Mouse (Mus musculus): ENCODE data around the gene Mtx2.

The Mtx2 gene

DNA sequence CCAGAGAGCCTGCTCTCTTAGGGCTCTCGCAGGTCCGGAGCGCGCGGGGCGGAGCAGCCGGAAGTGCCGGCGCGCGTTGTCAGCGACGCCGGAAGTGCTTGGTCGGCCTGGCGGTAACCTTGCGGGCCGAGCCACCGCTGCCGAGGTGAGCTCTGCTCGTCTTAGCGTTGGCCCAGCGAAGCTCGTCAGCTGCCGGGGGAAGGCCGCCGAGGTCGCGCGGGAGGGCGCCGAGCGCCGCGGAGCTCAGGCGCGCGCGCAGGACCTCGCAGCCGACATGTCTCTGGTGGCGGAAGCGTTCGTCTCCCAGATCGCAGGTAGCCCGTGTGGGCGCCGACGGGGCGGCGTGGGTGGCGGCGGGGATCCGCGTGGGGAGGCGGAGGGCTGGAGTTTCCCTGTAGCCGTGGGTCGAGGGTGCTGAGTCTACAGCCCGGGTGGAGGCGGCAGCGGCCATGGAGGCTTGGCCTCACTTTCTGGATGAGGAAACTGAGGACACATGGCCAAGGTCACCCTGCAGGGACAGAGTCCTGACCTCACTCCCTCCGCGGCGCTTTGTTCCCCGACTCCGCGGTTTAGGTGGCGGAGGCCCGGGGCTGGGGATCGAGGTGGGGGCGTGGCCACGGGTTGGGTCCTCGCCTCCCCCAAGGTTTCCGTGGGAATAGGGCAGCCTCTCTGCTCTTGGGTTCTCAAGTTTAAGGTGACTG lies at the start of gene Mtx2:
Mtx2 (plus strand) TSS at position 74 of the 701 bp plus-strand sequence.
- DNase-seq (ENCODE audit: low read depth, low spot score): peak; percentile 88

DNA sequence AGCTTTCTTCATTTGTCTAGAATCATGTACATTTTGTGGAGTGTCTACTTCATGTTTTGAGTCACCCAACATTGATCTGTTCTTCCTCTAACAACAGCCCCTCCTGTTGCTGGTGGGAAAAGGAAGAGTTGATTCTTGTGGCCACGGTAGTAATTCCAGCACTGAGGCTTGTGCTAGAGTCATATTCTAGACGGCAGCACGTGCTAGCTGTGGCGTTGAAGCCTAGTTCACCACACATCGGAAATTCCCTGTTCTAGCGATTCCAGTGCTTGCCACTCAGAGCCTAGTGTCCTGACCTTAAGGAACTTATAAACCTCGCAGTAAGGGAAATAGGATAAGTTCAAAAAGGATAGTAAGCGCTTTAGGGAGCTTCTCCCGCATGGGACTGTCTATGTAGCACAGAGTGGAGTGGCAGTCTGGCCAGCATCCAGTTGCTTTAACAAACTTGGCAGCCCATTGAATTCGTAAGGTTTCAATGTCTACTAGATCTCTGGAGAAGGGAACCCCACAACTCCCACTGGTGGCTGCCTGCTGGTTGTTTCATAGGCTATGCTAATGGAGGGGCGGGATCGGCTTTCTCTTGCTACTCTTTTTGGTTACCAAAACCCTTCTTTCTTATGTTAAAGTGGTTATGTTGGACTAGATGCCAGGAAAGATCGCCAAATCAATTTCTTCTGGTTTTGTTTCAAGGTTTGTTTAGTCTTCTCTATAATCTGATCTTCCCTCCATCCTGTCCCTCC lies 47.9 kb upstream of the Mtx2 start:
- DNase-seq (ENCODE audit: low read depth, low spot score): peak; percentile 61

DNA sequence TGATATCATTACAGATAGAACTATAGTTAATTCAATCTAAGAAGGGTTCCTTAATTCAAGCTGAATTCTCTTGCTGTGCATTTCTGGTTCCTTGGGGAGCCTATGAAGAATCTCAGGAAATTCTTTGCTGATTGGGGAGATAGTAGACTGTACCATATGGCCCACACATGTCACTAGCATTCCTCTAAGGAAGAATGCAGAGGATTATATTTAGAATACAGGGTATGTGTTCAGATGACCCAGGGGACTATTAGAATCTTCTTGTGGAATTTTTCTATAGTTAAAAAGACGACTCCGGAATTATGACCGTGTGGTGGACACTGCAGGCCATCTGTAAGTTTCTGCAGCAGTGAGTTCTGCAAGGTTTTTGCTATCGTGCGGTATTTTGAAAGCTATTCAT lies 44.2 kb upstream of the Mtx2 start:
- no peak for DNase-seq (ENCODE audit: low read depth, low spot score)

DNA sequence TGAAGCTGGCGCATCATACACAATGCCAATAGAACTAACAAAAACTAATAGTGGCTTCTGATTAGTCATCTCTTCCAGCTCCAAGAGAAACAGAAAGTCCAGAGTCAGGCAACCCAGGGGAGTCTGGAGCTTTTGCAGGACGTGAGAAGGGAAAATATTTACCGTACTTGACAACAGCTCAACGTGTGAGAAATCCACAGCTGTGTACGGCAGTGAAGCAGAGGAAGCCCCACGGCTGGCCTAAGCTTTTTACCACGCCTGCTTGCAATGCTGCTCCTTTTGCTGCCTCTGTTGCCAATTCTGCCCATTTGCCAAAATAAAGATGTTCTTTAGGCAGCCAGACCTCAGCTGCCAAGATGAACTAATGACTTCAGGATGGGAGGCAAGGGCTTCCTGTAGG lies 30.1 kb upstream of the Mtx2 start:
- no peak for DNase-seq (ENCODE audit: low read depth, low spot score)

DNA sequence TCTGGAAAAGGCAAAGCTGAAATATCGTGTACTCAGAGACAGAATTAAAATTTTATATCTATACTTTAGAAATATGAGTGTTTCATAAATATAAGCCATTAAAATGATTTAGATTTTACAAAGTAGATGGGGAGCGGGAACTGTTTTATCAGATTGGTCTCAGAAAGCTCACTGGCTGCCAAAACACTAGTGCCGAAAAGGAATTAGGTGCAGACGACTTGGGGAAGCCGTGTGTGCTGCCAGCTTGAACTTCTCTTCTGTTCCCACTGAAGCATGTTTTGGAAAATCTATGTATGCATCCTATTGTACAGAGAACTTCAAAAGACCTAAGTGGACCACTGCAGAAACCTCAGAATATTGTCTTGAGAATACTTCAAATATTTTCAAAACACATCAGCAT lies 17.2 kb upstream of the Mtx2 start:
- DNase-seq (ENCODE audit: low read depth, low spot score): no peak

DNA sequence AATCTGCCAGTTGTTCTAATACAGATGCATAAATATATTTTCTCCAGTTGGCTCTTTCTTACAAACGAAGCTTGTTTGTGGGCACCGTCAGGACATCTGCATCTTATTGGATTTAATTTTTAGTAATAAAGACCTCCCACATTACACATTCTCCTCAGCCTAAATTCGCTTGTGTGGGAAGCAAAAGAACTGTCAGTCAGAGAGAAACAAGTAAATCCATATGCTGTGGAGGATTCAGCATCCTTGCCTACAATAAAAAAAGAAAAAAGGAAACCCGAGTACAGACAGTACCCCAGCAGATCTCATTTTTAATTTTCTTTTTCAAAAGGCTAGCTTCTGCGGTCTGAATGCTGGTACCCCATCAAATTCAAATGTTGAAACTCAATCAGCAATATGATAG lies 2.9 kb upstream of the Mtx2 start:
- no peak for DNase-seq (ENCODE audit: low read depth, low spot score)

DNA sequence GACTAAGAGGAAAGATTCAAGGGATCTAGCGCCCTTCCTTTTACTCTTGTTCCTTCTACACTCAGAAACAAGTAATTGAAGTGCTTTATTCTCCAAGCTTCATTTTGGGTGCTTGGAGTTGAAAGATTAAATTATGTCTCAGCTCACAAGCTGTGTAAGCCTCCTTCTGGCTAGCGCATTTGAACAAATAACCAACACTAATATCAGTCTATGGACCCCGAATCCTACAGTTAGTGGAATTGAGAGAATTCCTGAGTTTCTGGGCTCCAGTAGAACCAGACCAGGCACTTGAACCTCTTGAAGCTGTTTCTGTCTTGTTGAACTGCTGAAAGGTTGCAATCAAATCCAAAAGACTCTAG lies 253 bp upstream of the Mtx2 start:
- no peak for DNase-seq (ENCODE audit: low read depth, low spot score)

DNA sequence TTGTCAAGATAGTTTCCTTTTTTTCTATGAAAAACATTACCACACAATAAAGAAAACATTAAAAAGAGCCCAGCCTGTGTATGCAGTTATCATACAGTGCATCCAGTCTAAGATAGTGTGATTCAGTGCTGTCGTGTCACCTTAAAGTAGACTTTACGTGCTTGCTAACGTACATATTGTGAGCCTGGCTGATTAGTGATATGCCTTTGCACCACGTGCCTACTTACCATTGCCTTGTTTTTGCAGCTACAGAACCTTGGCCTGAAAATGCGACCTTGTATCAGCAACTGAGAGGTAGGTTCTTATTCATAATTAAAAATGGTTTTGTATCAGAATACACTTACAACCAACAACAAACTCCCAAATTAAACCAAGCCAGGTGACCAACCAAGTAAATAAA lies 21.4 kb downstream of the Mtx2 start:
- DNase-seq (ENCODE audit: low read depth, low spot score): no peak

DNA sequence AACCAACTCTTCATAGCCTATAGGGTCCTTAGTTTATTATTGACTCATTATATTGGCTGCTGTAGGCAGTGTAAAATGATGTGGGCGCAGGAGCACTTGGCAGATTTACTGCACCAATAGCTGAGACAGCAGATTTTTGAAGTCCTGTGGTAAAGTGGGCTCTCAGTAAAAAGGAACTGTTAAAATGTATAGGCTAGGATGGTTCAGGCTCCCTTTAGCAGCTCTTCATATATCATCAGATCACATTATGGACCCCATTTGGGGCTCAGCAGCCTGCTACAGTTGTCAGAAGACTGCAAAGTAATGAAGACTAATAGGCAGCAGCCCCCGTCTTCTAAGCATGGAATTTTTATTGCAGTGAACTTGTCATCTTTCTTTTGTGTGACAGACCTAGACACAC lies 21.9 kb downstream of the Mtx2 start:
- DNase-seq (ENCODE audit: low read depth, low spot score): no peak

DNA sequence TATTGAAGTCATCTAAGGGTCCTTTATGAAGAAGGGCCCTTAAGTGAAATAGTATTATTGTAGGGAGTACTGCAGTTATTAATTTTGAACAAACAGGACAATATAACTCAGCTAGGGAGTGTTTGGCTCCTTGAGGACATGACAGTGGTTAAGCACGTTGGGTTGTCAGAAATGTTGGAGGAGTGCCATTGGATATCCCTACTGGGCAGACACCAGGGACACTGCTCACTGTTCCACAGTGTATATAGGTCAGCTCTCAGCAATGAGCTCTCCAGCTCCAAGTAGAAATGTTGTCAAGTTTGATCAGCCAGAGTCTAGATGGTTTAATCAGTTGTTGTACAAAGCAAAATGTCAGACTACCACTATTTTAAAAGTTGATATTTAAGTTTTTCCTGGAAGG lies 24.4 kb downstream of the Mtx2 start:
- DNase-seq (ENCODE audit: low read depth, low spot score): no peak

DNA sequence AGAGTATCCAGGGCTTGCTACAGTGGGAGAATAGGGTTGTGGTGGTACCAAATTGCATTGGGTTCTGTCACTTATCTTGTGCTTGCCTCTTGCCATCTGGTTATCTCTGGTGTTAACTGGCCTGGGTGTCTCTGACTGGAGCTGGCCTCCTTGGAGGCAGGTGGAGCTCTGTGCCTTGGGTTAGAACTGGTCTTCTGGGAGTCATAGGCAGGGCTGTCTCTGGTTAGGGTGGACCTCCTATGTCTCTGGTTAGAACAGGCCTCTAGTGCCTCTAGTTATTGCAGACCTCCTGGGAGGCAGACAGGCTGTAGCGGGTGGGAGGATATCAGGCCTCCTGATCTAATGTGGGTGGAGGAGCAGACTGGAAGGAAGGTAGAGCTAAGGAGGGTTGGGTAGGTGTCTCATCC lies 36.5 kb downstream of the Mtx2 start:
- no peak for DNase-seq (ENCODE audit: low read depth, low spot score)

DNA sequence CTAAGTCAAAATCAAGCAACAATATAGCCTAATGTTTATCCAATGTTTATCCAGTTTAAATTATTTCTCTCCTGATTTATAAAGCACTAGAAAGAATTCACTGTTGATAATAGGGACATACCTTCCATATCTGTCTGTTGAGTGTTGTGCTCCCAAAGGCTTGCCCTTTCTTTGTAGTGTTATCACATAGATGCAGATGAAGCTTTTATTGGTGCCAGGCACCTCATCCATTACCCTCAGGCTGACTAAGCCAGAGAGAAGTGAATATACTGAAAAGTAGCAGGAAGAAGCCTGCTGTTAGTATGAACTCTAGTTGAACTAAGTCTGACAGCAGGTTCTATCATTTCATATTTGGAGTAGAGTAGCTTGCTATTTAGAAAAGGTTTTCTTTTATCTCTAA lies 39.8 kb downstream of the Mtx2 start:
- DNase-seq (ENCODE audit: low read depth, low spot score): no peak

DNA sequence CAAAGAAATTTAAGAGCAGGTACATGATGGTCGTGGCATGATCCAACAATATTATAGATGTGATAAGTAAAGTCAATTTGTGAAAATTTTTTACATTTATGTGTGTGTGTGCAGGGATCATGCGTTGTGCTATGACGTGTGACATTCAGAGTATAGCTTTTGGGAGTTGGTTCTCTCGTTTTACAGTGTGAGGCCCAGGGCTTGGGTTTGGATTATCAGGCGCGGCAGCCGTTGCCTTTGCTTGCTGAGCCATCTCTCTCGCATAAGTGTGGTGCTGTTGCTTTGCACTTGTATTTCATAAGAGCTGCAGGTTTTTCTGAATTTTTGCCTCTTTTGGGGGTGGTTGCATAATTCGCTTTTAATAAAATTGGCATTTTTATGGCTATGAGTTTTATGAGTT lies 48.4 kb downstream of the Mtx2 start:
- DNase-seq (ENCODE audit: low read depth, low spot score): no peak

DNA sequence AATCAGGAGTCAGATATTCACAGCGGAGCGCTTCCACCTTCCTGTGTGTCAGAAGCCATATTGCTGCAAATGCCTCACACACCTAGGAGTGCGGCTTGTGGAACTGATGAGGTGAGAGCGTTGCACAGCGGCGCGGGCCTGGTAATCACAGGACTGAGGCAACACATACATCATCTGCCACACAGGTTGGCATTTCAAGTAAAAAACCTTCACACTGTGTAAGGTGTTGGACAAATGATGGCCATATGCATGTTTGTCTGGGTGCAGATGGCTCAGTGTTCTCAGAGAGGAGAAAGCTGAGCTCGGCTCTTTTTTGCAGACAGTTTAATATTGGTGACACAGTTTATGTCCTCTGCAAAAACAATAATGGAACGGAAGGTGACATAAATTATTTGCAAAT lies 58.8 kb downstream of the Mtx2 start:
- DNase-seq (ENCODE audit: low read depth, low spot score): no peak

DNA sequence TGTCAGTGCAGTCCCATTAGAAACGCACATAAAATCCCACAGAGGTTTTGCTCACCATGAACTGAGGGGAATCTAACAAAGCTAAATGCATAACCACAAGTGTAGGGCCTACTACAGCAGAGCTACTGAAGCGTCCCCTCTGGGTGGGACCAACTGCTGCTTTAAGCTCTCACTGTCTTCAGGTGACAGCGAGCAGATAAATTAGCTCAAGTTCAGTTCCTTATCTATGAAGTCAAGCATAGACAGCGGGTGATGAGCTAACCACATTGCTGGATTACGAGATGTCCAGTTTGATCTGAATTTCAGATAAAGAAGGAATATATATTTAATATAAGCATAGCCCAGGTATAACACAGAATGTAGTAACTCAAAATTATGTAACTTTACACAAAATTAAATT lies 66.3 kb downstream of the Mtx2 start:
- no peak for DNase-seq (ENCODE audit: low read depth, low spot score)

DNA sequence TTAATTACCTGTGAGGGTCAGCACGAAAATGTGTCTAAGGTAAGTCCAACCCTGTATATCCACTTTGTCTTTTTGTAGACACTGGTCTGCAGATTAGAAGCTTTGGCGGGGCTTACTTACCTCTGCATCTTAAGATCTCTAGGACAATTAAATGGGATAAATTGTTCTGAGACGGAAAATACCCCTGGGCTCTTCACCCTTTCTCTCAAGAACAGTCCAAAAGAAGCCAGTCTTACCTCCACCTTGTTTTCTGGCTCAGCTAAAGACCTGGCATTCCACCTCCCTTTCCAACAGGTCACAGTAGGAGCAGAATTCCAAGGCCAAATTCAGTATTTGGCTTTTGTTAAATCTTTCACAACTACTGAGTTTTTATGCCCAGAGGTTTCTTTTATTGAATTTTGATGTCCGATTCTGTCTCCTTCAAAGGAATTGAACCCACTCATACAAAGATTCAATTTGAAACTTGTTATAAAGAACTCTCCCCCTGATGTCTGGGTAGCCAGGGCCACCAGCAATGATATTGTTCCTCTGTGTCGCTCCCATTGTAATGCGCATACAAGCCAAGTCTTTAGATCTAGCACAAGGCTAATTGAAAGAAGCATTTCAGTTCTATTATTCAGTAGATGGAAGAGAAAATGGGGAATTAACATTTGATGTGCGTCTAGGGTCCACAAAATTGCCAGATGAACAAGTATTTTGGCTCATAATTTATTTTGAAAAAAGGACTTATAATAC lies 67.4 kb downstream of the Mtx2 start:
- peak; percentile 20 for DNase-seq (ENCODE audit: low read depth, low spot score)

DNA sequence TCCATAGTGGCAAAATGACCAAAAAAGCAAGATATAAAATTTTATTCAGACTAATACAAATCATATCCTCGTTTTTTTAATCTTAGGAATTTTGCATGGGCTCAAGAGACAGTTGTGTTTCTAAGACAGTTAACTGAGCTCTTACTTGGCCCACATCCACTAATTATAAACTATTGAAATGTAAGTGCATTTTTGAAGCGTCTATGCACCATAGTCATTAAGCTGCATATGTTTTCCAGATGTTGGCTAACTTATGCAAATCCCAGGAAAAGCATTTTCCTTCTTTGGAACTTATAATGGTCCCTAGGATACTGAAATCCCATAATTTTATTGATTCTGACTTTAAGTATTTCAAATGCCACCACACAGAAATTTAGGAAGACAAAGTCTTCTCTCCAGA lies 68.5 kb downstream of the Mtx2 start:
- DNase-seq (ENCODE audit: low read depth, low spot score): no peak

DNA sequence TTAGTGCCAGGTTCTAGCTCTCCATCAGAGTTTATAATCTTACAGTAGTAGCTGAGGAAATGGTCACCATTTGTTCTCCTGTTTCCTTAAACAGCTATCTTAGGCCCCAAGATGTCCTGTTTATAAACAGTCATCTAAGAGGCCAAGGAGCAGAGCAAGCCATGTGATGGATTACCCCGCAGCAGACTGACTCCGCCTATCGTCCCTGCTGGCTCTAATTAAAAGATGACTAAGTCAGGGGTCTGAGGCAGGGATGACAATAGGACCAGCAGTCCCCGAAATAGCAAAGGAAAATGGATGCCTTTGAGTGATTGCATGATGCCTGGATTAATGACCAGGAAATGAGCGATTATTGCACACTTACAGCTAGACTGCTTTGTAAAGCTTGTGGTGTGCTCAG lies 74.4 kb downstream of the Mtx2 start:
- DNase-seq (ENCODE audit: low read depth, low spot score): no peak

DNA sequence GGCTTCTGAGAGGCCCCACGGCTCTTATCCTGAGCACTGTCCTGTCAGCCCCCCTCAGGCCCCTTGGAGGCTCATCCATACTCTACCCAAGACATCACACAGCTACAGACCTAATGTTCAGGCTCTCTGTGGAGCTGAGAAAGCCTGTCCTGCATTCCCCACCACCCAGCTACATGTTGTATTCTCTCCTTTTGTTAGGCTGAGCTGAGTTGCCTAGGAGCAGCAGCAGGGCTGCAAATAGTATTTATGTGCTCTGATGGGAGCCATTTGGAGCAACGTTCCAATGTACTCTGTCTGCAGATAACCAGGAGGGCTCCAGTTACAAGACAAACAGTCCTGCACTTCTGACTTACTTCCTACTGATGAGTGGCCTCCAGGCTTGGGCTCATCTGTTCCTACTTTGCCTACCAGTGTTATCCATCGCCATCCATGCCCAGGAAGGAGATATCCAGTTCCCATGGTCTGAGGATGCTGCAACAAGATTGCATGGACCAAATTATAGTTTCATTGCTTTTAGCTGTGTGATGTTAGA lies 76.2 kb downstream of the Mtx2 start:
- DNase-seq (ENCODE audit: low read depth, low spot score): no peak

DNA sequence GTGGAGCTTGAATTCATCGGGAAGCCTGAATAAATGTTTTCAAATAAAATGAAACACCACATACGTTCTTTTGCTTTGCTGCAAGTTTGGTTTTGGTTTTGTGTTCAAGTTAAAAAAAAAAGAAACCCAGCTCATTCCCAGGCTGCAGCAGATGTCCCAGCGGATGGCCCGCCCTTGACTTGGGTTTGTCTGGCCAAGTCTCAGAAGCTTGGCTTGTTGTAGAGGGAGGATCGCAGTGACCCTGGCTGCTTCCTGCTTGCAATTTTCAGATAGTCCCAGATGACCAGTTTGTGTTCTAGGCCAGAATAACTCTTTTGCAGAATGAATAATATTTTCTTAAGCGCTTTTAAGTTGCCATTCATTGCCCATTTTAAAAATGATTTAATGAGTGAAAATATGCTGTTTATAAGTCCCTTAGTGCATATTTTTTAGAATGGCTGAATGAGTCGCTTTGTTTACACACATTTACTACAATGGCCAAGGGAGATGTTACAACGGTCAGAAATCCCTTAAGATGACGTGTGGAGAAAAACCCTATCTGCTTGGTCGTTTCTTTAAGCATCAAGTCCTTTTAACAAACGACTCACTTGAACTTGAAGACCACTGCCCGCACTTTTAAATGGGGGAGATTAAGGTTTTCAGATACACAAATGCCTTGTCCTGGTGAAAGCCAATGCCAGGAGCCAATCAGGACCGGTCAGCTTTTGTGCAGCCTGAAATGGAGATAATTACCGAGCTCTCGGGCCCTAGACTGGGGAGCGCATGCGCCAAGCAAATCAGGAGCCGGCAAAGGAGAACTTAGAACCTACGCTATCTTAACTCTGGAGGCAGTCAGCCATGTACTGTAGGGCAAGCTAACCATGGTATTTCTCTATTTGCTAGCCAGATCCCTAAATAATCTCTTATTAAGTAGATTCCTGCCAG lies 82.0 kb downstream of the Mtx2 start:
- no peak for DNase-seq (ENCODE audit: low read depth, low spot score)

DNA sequence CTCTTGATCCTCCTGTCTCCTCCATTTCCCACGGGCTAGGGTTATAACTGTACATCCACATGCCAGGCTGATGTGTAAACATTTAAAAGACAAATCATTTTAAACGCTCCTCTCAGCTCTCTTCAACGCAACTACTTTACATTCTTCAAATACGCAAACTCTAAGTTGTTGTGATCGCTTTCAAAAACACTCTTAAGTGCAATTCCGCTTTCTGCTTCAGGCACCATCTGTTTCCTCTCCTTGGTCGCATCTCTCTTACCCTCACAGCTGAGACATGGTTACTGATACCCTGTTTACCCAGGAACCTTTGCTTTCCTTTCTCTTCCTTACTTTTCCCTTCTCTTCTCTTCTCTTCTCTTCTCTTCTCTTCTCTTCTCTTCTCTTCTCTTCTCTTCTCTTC lies 86.4 kb downstream of the Mtx2 start:
- no peak for DNase-seq (ENCODE audit: low read depth, low spot score)

Data from R1 (cell line).